Mouse (Mus musculus): ENCODE results near the gene 3110040M04Rik. TPM values are rescaled to one million over a fixed set of nuclear protein-coding genes. Genes with fewer than 3 reads are reported as not detected.

3110040M04Rik gene
- polyA plus RNA-seq, 1 experiment from 2014 or later, result 0.66 TPM

GRCm38 (mm10) chr1:151251194-151252010, 47.5 kb downstream of the 3110040M04Rik start:
- no peaks in the 10 kb centered on the region for H3K9me3 ChIP-seq (ENCODE audit: control insufficient read depth, low read length)
- H3K36me3 ChIP-seq (ENCODE audit: control insufficient read depth, insufficient read depth, low read length), result no peaks in the 10 kb centered on the region
- H3K4me1 ChIP-seq (ENCODE audit: control insufficient read depth, insufficient read depth, low read length), result no peaks in the 10 kb centered on the region
- 0 out of 2 replicates have a peak, but pooled peaks have one; percentile 13 for ATAC-seq (ENCODE audit: insufficient read depth, low FRiP score, low TSS enrichment)
- no peak overlapping the region for H3K9ac ChIP-seq (ENCODE audit: low read length)
- H3K4me3 ChIP-seq (ENCODE audit: low read depth, low read length), result no peak overlapping the region
- 87% methylated on average over 14 of the region's 14 CpGs for WGBS
- no peak overlapping the region for H3K4me2 ChIP-seq (ENCODE audit: low read depth)
- no peaks in the 10 kb centered on the region for H3K27me3 ChIP-seq (ENCODE audit: control insufficient read depth, insufficient read depth, low read length)
- no peak for DNase-seq (ENCODE audit: low spot score)
- no peak overlapping the region for H3K27ac ChIP-seq (ENCODE audit: low read depth, low read length)

Other genes with a start within 250 kb of the 3110040M04Rik start
- gene Hmcn1, start 210.7 kb upstream of the 3110040M04Rik start, polyA plus RNA-seq (2014; fragmentation: Nextera tagmentation; extraction: Ambion mirVana), result 8.9 and 12.3 TPM in 2 replicates
- gene Gm47985, start 21.6 kb upstream of the 3110040M04Rik start, polyA plus RNA-seq (2014; fragmentation: Nextera tagmentation; extraction: Ambion mirVana), result 0.46 and 0.54 TPM in 2 replicates
- gene Gm8947, start 11.7 kb upstream of the 3110040M04Rik start, polyA plus RNA-seq (2014; fragmentation: Nextera tagmentation; extraction: Ambion mirVana), result 0.29 TPM in 1 of 2 replicates, not detected in the other
- 0.31 TPM in 1 of 2 replicates, not detected in the other for gene Gm47995, start 5.7 kb upstream of the 3110040M04Rik start, polyA plus RNA-seq (2014; fragmentation: Nextera tagmentation; extraction: Ambion mirVana)
- gene Gm47996, start 6.0 kb downstream of the 3110040M04Rik start, polyA plus RNA-seq (2014; fragmentation: Nextera tagmentation; extraction: Ambion mirVana), result not detected in 2 replicates
- gene Ivns1abp, start 140.4 kb downstream of the 3110040M04Rik start, polyA plus RNA-seq (2014; fragmentation: Nextera tagmentation; extraction: Ambion mirVana), result 426 and 444 TPM in 2 replicates
- 20.0 TPM in 2 replicates for gene Swt1, start 224.3 kb downstream of the 3110040M04Rik start, polyA plus RNA-seq (2014; fragmentation: Nextera tagmentation; extraction: Ambion mirVana)
- gene Trmt1l, start 224.4 kb downstream of the 3110040M04Rik start, polyA plus RNA-seq (2014; fragmentation: Nextera tagmentation; extraction: Ambion mirVana), result 52.6 and 53.1 TPM in 2 replicates